ENCODE assay signal across 8 mouse cellular contexts in genomic region chr8:84847684-84848435, GRCm38 (mm10). TPM values are rescaled to one million over a fixed set of nuclear protein-coding genes. Genes with fewer than 3 reads are reported as not detected.
DNase-seq lines count a peak whose midpoint lies in the region; ATAC-seq and TF ChIP-seq lines count a peak whose summit lies in the region.

No protein-coding gene starts in this region.

- H3K4me3 ChIP-seq in heart, embryonic 12.5 days, result peak overlapping the region; percentile 91
- peak overlapping the region; percentile 69 to 73 for H3K4me3 ChIP-seq in MEL (ENCODE audit: control insufficient read depth in 1 of 2, insufficient read depth in 1 of 2, low read depth in 2 of 2, low read length in 2 of 2)
- H3K4me3 ChIP-seq in forebrain, embryonic 15.5 days, result peak overlapping the region; percentile 95
- H3K4me3 ChIP-seq in liver, embryonic 15.5 days (replicated peaks), result peak overlapping the region; percentile 93
- peak overlapping the region; percentile 53; the same call in 1 of the 2 replicates for H3K4me3 ChIP-seq in stomach, postnatal 0 days (ENCODE audit: low read depth, low read length)

- TF ChIP-seq EP300 in MEL (IDR thresholded peaks at IDR 0.05; ENCODE audit: low read depth in 1 of 2, low read length in 2 of 2), result peak; percentile 97 to 99
- no peak for TF ChIP-seq EP300 in stomach, postnatal 0 days (optimal IDR thresholded peaks at IDR 0.05)

- H3K27ac ChIP-seq in heart, embryonic 12.5 days (ENCODE audit: poor library complexity, severe bottlenecking), result peak overlapping the region; percentile 91
- H3K27ac ChIP-seq in MEL (ENCODE audit: control insufficient read depth, low read depth, low read length), result peak overlapping the region; percentile 98
- peak overlapping the region; percentile 82 for H3K27ac ChIP-seq in forebrain, embryonic 15.5 days (replicated peaks)
- peak overlapping the region; percentile 89 for H3K27ac ChIP-seq in liver, embryonic 15.5 days (replicated peaks)
- peak overlapping the region; percentile 78; the same call in 1 of the 2 replicates for H3K27ac ChIP-seq in stomach, postnatal 0 days (replicated peaks)

- TF ChIP-seq CTCF in MEL (IDR thresholded peaks at IDR 0.05 in 2 of 3, conservative IDR thresholded peaks at IDR 0.05 in 1 of 3; ENCODE audit: control insufficient read depth in 1 of 3, insufficient read depth in 1 of 3, low read depth in 2 of 3, low read length in 3 of 3, poor library complexity in 1 of 3, severe bottlenecking in 1 of 3), result no peak
- no peak for TF ChIP-seq CTCF in stomach, postnatal 0 days (IDR thresholded peaks at IDR 0.05; ENCODE audit: low read depth)

- no peaks in the 10 kb centered on the region for H3K9me3 ChIP-seq in heart, embryonic 12.5 days (replicated peaks)
- no peaks in the 10 kb centered on the region for H3K9me3 ChIP-seq in MEL (replicated peaks; ENCODE audit: insufficient read depth, low read length)
- H3K9me3 ChIP-seq in forebrain, embryonic 15.5 days, result no peaks in the 10 kb centered on the region
- H3K9me3 ChIP-seq in liver, embryonic 15.5 days (replicated peaks), result no peaks in the 10 kb centered on the region
- no peaks in the 10 kb centered on the region for H3K9me3 ChIP-seq in stomach, postnatal 0 days (ENCODE audit: control insufficient read depth, low read length)

- H3K9ac ChIP-seq in heart, embryonic 12.5 days, result peak overlapping the region; percentile 79
- H3K9ac ChIP-seq in MEL (ENCODE audit: control insufficient read depth, low read depth, low read length, poor library complexity, severe bottlenecking), result peak overlapping the region; percentile 81
- peak overlapping the region; percentile 70 for H3K9ac ChIP-seq in forebrain, embryonic 15.5 days (replicated peaks)
- H3K9ac ChIP-seq in liver, embryonic 15.5 days, result peak overlapping the region; percentile 70
- H3K9ac ChIP-seq in stomach, postnatal 0 days (ENCODE audit: low read length), result peak overlapping the region; percentile 75; the same call in 1 of the 2 replicates

- peaks cover 28% of the 10 kb centered on the region for H3K4me1 ChIP-seq in heart, embryonic 12.5 days (replicated peaks)
- peaks cover 7 to 18% of the 10 kb centered on the region in 2 experiments; a peak in 3 of 4 replicates for H3K4me1 ChIP-seq in MEL (ENCODE audit: control insufficient read depth in 1 of 2, insufficient read depth in 2 of 2, low read length in 2 of 2)
- H3K4me1 ChIP-seq in forebrain, embryonic 15.5 days, result peaks cover 34% of the 10 kb centered on the region
- peaks cover 46% of the 10 kb centered on the region for H3K4me1 ChIP-seq in liver, embryonic 15.5 days (replicated peaks)
- H3K4me1 ChIP-seq in stomach, postnatal 0 days (replicated peaks; ENCODE audit: control insufficient read depth, insufficient read depth), result peaks cover 7% of the 10 kb centered on the region; the same call in 1 of the 2 replicates

- H3K36me3 ChIP-seq in heart, embryonic 12.5 days, result peaks cover 25% of the 10 kb centered on the region
- H3K36me3 ChIP-seq in MEL (ENCODE audit: control insufficient read depth in 1 of 2, insufficient read depth in 2 of 2, low read length in 2 of 2), result peaks cover 13 to 31% of the 10 kb centered on the region in 2 experiments
- H3K36me3 ChIP-seq in forebrain, embryonic 15.5 days, result peaks cover 24% of the 10 kb centered on the region
- peaks cover 30% of the 10 kb centered on the region for H3K36me3 ChIP-seq in liver, embryonic 15.5 days (replicated peaks)
- H3K36me3 ChIP-seq in stomach, postnatal 0 days (ENCODE audit: control insufficient read depth, insufficient read depth, low read length), result peaks cover 17% of the 10 kb centered on the region

- H3K27me3 ChIP-seq in heart, embryonic 12.5 days (replicated peaks), result no peaks in the 10 kb centered on the region
- H3K27me3 ChIP-seq in MEL (ENCODE audit: control insufficient read depth in 1 of 2, insufficient read depth in 2 of 2, low read length in 2 of 2), result no peaks in the 10 kb centered on the region
- H3K27me3 ChIP-seq in forebrain, embryonic 15.5 days, result no peaks in the 10 kb centered on the region
- no peaks in the 10 kb centered on the region for H3K27me3 ChIP-seq in liver, embryonic 15.5 days
- no peaks in the 10 kb centered on the region for H3K27me3 ChIP-seq in stomach, postnatal 0 days (ENCODE audit: control insufficient read depth, insufficient read depth, low read length)

- TF ChIP-seq POLR2A in MEL (IDR thresholded peaks at IDR 0.05; ENCODE audit: control insufficient read depth in 1 of 2, insufficient read depth in 1 of 2, low read depth in 1 of 2, low read length in 2 of 2, poor library complexity in 1 of 2), result peak in 1 of 2 experiments; percentile 57; a peak in 2 of 4 replicates

- TF ChIP-seq RAD21 in MEL (IDR thresholded peaks at IDR 0.05; ENCODE audit: low read depth, low read length), result no peak

- DNase-seq in heart, postnatal 4 days, result no peak
- DNase-seq in MEL (ENCODE audit: low read depth, low spot score), result peak; percentile 92
- no peak for DNase-seq in stomach, postnatal 0 days (ENCODE audit: low spot score)
- no peak for DNase-seq in ovary, postnatal 14 days (ENCODE audit: low spot score)
- DNase-seq in spleen, postnatal 36 days (ENCODE audit: low spot score in 2 of 2), result no peak

- 36% methylated on average over 6 of the region's 6 CpGs for WGBS in heart, embryonic 12.5 days
- WGBS in forebrain, embryonic 15.5 days, result 48% methylated on average over 6 of the region's 6 CpGs
- 8% methylated on average over 6 of the region's 6 CpGs for WGBS in liver, embryonic 15.5 days (ENCODE audit: insufficient replicate concordance)
- 40% methylated on average over 6 of the region's 6 CpGs for WGBS in stomach, postnatal 0 days

- no peak for ATAC-seq in heart, embryonic 12.5 days (ENCODE audit: insufficient number of reproducible peaks, low FRiP score)
- ATAC-seq in forebrain, embryonic 15.5 days (replicated peaks), result no peak
- no peak for ATAC-seq in liver, embryonic 15.5 days (ENCODE audit: insufficient read depth)
- ATAC-seq in stomach, postnatal 0 days (ENCODE audit: low FRiP score, low TSS enrichment), result no peak

- peaks cover 31% of the 10 kb centered on the region for H3K79me2 ChIP-seq in MEL (ENCODE audit: control insufficient read depth, insufficient read depth, low read length, poor library complexity)

- peak overlapping the region; percentile 87 for H3K4me2 ChIP-seq in heart, embryonic 12.5 days
- peak overlapping the region; percentile 68 for H3K4me2 ChIP-seq in forebrain, embryonic 15.5 days (replicated peaks)
- peak overlapping the region; percentile 75 for H3K4me2 ChIP-seq in liver, embryonic 15.5 days
- peak overlapping the region; percentile 74 for H3K4me2 ChIP-seq in stomach, postnatal 0 days (replicated peaks; ENCODE audit: low read depth)

RNA-seq across cellular contexts. Expression of gene Calr, which starts 1.1 kb away (rescaled TPM):
- polyA plus RNA-seq in heart, embryonic 12.5 days (2016; fragmentation: Nextera tagmentation; extraction: Ambion mirVana), result 747 and 767 TPM in 2 replicates
- total RNA-seq in heart, postnatal 4 days (2021), result 100 to 1,000 TPM; 320 to 358 TPM
- total RNA-seq in MEL (2012; rRNA removed), result 550 and 567 TPM in 2 replicates
- polyA plus RNA-seq in MEL (2012; ENCODE audit: insufficient read depth in 1 of 2, insufficient read length in 2 of 2, low read depth in 1 of 2, low replicate concordance in 2 of 2, missing spikeins in 1 of 2), result 1,000 to 10,000 TPM in 1 of 2 experiments, not detected in 1; 1,110 TPM
- 559 and 575 TPM in 2 replicates for polyA plus RNA-seq in forebrain, embryonic 15.5 days (2015; fragmentation: Nextera tagmentation; extraction: Ambion mirVana)
- 471 and 504 TPM in 2 replicates for polyA plus RNA-seq in liver, embryonic 15.5 days (2015; fragmentation: Nextera tagmentation; extraction: Ambion mirVana)
- polyA plus RNA-seq in stomach, postnatal 0 days (2015; fragmentation: Nextera tagmentation; extraction: Ambion mirVana), result 522 and 537 TPM in 2 replicates

RNA-seq across cellular contexts. Expression of gene Rad23a, which starts 7.4 kb away (rescaled TPM):
- 129 and 131 TPM in 2 replicates for polyA plus RNA-seq in heart, embryonic 12.5 days (2016; fragmentation: Nextera tagmentation; extraction: Ambion mirVana)
- total RNA-seq in heart, postnatal 4 days (2021), result 10 to 100 TPM; 90.9 to 91.8 TPM
- total RNA-seq in MEL (2012; rRNA removed), result 62.6 and 66.7 TPM in 2 replicates
- polyA plus RNA-seq in MEL (2012; ENCODE audit: insufficient read depth in 1 of 2, insufficient read length in 2 of 2, low read depth in 1 of 2, low replicate concordance in 2 of 2, missing spikeins in 1 of 2), result 100 to 1,000 TPM in 1 of 2 experiments, not detected in 1; 155 TPM
- 82.1 and 85.1 TPM in 2 replicates for polyA plus RNA-seq in forebrain, embryonic 15.5 days (2015; fragmentation: Nextera tagmentation; extraction: Ambion mirVana)
- polyA plus RNA-seq in liver, embryonic 15.5 days (2015; fragmentation: Nextera tagmentation; extraction: Ambion mirVana), result 293 and 323 TPM in 2 replicates
- 69.8 and 70.6 TPM in 2 replicates for polyA plus RNA-seq in stomach, postnatal 0 days (2015; fragmentation: Nextera tagmentation; extraction: Ambion mirVana)

RNA-seq across cellular contexts. Expression of gene Farsa, which starts 8.9 kb away (rescaled TPM):
- 53.6 and 59.2 TPM in 2 replicates for polyA plus RNA-seq in heart, embryonic 12.5 days (2016; fragmentation: Nextera tagmentation; extraction: Ambion mirVana)
- total RNA-seq in heart, postnatal 4 days (2021), result 10 to 100 TPM; 36.3 to 37.0 TPM
- total RNA-seq in MEL (2012; rRNA removed), result 205 and 245 TPM in 2 replicates
- 100 to 1,000 TPM; 152 to 295 TPM for polyA plus RNA-seq in MEL (2012; ENCODE audit: insufficient read depth in 1 of 2, insufficient read length in 2 of 2, low read depth in 1 of 2, low replicate concordance in 2 of 2, missing spikeins in 1 of 2)
- polyA plus RNA-seq in forebrain, embryonic 15.5 days (2015; fragmentation: Nextera tagmentation; extraction: Ambion mirVana), result 122 and 127 TPM in 2 replicates
- 58.8 and 61.9 TPM in 2 replicates for polyA plus RNA-seq in liver, embryonic 15.5 days (2015; fragmentation: Nextera tagmentation; extraction: Ambion mirVana)
- polyA plus RNA-seq in stomach, postnatal 0 days (2015; fragmentation: Nextera tagmentation; extraction: Ambion mirVana), result 43.3 and 44.3 TPM in 2 replicates

RNA-seq across cellular contexts. Expression of gene Gadd45gip1, which starts 16.5 kb away (rescaled TPM):
- polyA plus RNA-seq in heart, embryonic 12.5 days (2016; fragmentation: Nextera tagmentation; extraction: Ambion mirVana), result 50.9 and 52.1 TPM in 2 replicates
- 10 to 100 TPM; 24.2 to 26.2 TPM for total RNA-seq in heart, postnatal 4 days (2021)
- total RNA-seq in MEL (2012; rRNA removed), result 47.5 and 51.8 TPM in 2 replicates
- 10 to 100 TPM in 1 of 2 experiments, not detected in 1; 62.9 TPM for polyA plus RNA-seq in MEL (2012; ENCODE audit: insufficient read depth in 1 of 2, insufficient read length in 2 of 2, low read depth in 1 of 2, low replicate concordance in 2 of 2, missing spikeins in 1 of 2)
- polyA plus RNA-seq in forebrain, embryonic 15.5 days (2015; fragmentation: Nextera tagmentation; extraction: Ambion mirVana), result 36.3 and 39.9 TPM in 2 replicates
- 42.4 and 44.9 TPM in 2 replicates for polyA plus RNA-seq in liver, embryonic 15.5 days (2015; fragmentation: Nextera tagmentation; extraction: Ambion mirVana)
- polyA plus RNA-seq in stomach, postnatal 0 days (2015; fragmentation: Nextera tagmentation; extraction: Ambion mirVana), result 38.5 and 39.3 TPM in 2 replicates

RNA-seq across cellular contexts. Expression of gene Syce2, which starts 24.1 kb away (rescaled TPM):
- polyA plus RNA-seq in heart, embryonic 12.5 days (2016; fragmentation: Nextera tagmentation; extraction: Ambion mirVana), result 36.5 and 36.9 TPM in 2 replicates
- total RNA-seq in heart, postnatal 4 days (2021), result 10 to 100 TPM; 10.5 to 12.7 TPM
- 60.6 and 75.5 TPM in 2 replicates for total RNA-seq in MEL (2012; rRNA removed)
- polyA plus RNA-seq in MEL (2012; ENCODE audit: insufficient read depth in 1 of 2, insufficient read length in 2 of 2, low read depth in 1 of 2, low replicate concordance in 2 of 2, missing spikeins in 1 of 2), result 100 to 1,000 TPM in 1 of 2 experiments, not detected in 1; 115 TPM
- polyA plus RNA-seq in forebrain, embryonic 15.5 days (2015; fragmentation: Nextera tagmentation; extraction: Ambion mirVana), result 55.0 and 64.4 TPM in 2 replicates
- polyA plus RNA-seq in liver, embryonic 15.5 days (2015; fragmentation: Nextera tagmentation; extraction: Ambion mirVana), result 50.1 and 55.0 TPM in 2 replicates
- polyA plus RNA-seq in stomach, postnatal 0 days (2015; fragmentation: Nextera tagmentation; extraction: Ambion mirVana), result 25.0 and 27.3 TPM in 2 replicates
